Mouse (Mus musculus) splenic B cell, adult 2 months (primary cell): Measurements from ENCODE around the gene Eng.

Experiments used
- DNase-seq: peaks from one replicate; pipeline ENCODE4 v3.0.0-alpha.2; 2011; ENCODE audit warnings: low read depth, low spot score
- H3K27me3 ChIP-seq: 2 replicates; pipeline ENCODE4 v1.6.1; 2012; ENCODE audit warnings: mild to moderate bottlenecking, low read length, moderate library complexity, mixed read lengths; ENCODE audit not compliant: control insufficient read depth, poor library complexity, insufficient read depth, severe bottlenecking
- H3K36me3 ChIP-seq: 2 replicates; pipeline ENCODE4 v1.6.1; 2012; ENCODE audit warnings: mild to moderate bottlenecking, low read length, moderate library complexity, mixed read lengths; ENCODE audit not compliant: control insufficient read depth, poor library complexity, insufficient read depth, severe bottlenecking

Eng gene

DNA sequence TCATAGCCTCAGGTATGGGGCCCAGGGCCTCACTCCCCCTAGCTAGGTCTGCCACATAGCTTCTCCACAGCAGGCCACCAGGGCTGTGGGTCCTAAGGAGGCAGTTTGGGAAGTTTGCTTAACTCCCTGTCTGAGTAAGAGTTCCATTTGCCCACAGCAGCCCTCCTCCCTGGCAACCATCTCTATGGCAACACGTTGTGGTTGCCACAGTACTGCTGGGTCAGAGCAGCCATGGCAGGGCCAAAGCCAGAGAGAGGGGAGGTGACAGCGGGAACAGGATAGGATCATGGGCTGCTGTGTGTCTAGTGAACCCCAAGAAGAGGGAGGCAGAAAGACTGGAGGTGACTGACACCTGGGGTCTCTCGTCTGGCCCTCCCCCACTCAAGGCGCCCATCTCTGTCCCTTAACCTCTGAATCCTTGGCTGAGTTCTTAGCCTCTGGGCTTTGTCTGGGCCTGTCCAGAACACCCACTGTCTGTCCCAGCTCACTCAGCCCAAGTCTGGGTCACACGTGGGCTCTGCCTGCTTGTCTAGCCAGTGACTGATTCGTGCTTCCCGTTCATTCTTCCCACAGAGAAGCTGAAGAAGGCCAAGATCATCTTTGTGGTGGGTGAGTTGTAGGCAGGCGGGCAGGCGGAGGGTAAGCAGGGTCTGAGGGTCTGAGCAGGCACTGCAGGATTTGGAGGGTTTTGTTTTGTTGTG is 17.0 kb upstream of the Eng start:
- no peaks in the 10 kb centered on the region for H3K27me3 ChIP-seq
- DNase-seq = no peak
- no peaks in the 10 kb centered on the region for H3K36me3 ChIP-seq

- Histone ChIP-seq H3K27me3 (no peaks in the 10 kb centered on the region), H3K36me3 (no peaks in the 10 kb centered on the region)
- no peak for DNase-seq
Measured at GRCm38 (mm10) chr2:32630036-32630435, 16.4 kb upstream of the Eng start.

GRCm38 (mm10) chr2:32631046-32631445 is 15.3 kb upstream of the Eng start:
- no peak for DNase-seq
- no peaks in the 10 kb centered on the region for H3K27me3 ChIP-seq
- H3K36me3 ChIP-seq = no peaks in the 10 kb centered on the region

GRCm38 (mm10) chr2:32631737-32632394 is 14.5 kb upstream of the Eng start:
- peak; percentile 89 for DNase-seq
- Histone ChIP-seq H3K27me3 (no peaks in the 10 kb centered on the region), H3K36me3 (no peaks in the 10 kb centered on the region)

GRCm38 (mm10) chr2:32633660-32634059 is 12.7 kb upstream of the Eng start:
- Histone ChIP-seq H3K27me3 (no peaks in the 10 kb centered on the region), H3K36me3 (no peaks in the 10 kb centered on the region)
- no peak for DNase-seq

DNA sequence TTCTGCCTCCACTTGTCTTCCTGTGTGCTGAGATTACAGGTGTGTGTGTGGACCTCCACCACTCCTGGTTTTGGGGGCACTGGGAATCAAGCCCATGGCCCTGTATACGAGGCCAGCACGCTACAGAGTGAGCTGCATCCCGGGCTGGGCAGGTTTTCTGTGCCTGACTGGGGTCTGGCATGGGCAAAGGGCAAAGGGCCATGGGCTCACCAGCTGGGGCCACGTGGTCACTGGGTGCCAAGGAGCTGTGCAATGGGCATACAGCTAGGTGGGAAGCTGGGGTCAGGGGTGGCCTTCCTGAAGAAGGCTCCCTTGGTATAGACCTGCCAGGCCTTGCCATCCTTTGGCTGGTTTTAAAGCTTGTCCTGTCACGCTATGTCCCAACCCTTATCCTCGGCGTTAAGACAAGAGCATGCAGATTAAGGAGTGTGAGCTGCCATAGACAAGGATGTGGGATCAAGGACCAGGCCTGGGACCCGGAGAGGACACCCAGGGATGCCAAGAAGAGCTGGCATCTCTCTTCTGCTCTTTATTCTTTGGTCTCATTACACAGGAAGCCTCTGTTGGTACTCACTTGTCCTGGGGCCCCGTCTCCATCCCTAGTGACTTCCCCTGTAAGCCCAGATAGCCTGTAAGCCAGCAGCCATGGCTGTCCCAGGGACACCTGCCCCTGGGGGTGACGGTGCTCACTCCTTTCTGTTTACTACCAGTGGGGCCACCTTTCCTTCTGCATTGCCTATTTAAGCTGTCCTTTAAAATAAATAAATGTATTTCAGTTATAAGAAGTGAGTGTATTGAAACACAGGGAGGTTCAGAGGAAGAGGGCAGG is 11.9 kb upstream of the Eng start:
- Histone ChIP-seq H3K36me3 (no peaks in the 10 kb centered on the region), H3K27me3 (no peaks in the 10 kb centered on the region)
- DNase-seq = no peak

GRCm38 (mm10) chr2:32636617-32637016 is 9.8 kb upstream of the Eng start:
- no peak for DNase-seq
- H3K36me3 ChIP-seq = no peaks in the 10 kb centered on the region

DNA sequence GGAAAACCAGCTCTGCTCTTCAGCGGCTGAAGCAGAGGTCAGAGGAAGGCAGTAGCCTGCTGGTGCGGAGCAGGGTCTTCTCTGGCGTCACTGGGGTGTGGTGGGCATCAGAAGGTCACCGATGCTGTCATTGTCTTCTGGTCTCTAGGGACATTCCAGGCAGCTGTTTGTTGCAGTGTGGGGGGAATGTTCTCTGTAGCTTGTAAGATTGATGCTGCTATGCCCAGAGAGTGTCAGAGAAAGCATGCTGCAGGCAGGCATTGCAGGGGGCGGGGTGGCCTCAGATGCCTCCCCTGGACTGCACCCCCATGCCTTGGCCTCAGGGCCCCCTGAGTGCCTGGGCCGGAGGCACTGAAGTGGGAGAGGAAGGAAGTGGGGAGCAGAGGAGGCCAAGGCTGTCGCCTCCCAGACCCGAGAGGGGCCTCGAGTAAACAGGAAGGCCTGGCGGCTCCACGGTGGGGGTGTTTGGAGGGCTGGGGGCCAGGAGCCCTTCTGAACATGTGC is 8.6 kb upstream of the Eng start:
- DNase-seq = peak; percentile 69
- Histone ChIP-seq H3K36me3 (no peaks in the 10 kb centered on the region), H3K27me3 (no peaks in the 10 kb centered on the region)

More at GRCm38 (mm10) chr2:32636617-32637016, 9.8 kb upstream of the Eng start:
- no peaks in the 10 kb centered on the region for H3K27me3 ChIP-seq

DNA sequence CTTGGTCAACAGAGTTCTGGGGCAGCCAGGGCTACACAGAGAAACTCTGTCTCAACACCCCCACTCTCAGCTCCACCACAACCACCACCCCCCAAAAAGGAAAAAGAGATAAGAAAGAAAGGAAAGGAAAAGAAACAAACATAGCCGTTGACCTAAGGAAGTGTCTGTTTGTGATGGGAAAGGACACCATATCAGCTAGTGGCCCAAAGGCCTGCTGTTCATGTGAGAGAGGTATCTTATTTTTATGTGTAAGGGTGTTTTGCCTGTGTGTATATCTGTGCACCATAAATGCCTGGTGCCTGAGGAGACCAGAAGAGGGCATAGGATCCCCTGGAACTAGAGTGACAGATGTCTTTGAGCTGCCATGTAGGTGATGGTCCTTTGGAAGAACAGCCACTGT is 6.8 kb upstream of the Eng start:
- no peak for DNase-seq
- no peaks in the 10 kb centered on the region for H3K27me3 ChIP-seq
- no peaks in the 10 kb centered on the region for H3K36me3 ChIP-seq

DNA sequence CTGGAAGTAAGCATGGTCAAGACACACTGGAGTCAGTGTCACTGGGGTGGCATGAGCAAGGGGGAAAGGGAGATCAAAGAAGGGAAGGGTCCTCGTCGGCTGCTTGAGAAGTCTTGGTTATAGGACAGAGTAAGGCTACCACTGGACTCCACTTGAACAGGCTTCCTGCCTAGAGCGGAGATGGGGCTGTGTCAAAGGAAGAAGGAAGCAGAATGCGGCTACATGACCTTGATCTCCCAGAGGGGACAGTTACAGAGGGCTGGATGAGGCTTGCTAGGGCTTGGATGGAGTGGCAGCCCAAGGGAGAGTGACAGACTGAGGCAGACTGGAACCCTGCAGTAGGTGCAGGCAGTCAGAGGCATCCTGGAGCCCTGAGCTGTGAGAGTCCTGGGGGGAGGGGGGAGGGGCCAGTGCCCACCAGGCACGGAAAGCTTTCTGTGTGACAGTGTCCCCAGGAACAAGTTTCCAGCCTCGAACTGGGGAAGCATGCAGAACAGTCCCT is 5.8 kb upstream of the Eng start:
- no peak for DNase-seq
- Histone ChIP-seq H3K36me3 (no peaks in the 10 kb centered on the region), H3K27me3 (no peaks in the 10 kb centered on the region)

- Histone ChIP-seq H3K27me3 (no peaks in the 10 kb centered on the region), H3K36me3 (no peaks in the 10 kb centered on the region)
- no peak for DNase-seq
Measured at GRCm38 (mm10) chr2:32641810-32642209, 4.6 kb upstream of the Eng start.

GRCm38 (mm10) chr2:32642813-32643212 is 3.6 kb upstream of the Eng start:
- no peaks in the 10 kb centered on the region for H3K36me3 ChIP-seq
- no peaks in the 10 kb centered on the region for H3K27me3 ChIP-seq
- DNase-seq = no peak

GRCm38 (mm10) chr2:32644083-32644482 is 2.3 kb upstream of the Eng start:
- no peaks in the 10 kb centered on the region for H3K36me3 ChIP-seq
- DNase-seq = no peak
- no peaks in the 10 kb centered on the region for H3K27me3 ChIP-seq

- Histone ChIP-seq H3K36me3 (no peaks in the 10 kb centered on the region), H3K27me3 (no peaks in the 10 kb centered on the region)
- DNase-seq = no peak
Measured at GRCm38 (mm10) chr2:32644799-32645475, 1.5 kb upstream of the Eng start.
